Mouse (Mus musculus) limb, embryonic 11.5 days (tissue): ENCODE measurements around the gene Heatr4. TPM values are rescaled to one million over a fixed set of nuclear protein-coding genes. Genes with fewer than 3 reads are reported as not detected.

ENCODE experiments used
- ATAC-seq: fragments of 200-750 bp; cut with Nextera tagmentation; 2 replicates; pipeline ENCODE4 v1.8.0; 2017; ENCODE audit warnings: low read depth; ENCODE audit not compliant: insufficient number of reproducible peaks, low FRiP score, low TSS enrichment
- DNase-seq: peaks from one replicate; pipeline ENCODE4 v3.0.0-alpha.2; 2015; ENCODE audit warnings: low spot score
- H3K27ac ChIP-seq: fragments of 300-500 bp; sonication (generic); replicated peaks from 2 replicates; pipeline ENCODE4 v1.5.1; 2014; ENCODE audit warnings: low read depth, mild to moderate bottlenecking, low read length
- H3K27me3 ChIP-seq: fragments of 300-500 bp; sonication (generic); 2 replicates; pipeline ENCODE4 v1.6.1; 2014; ENCODE audit warnings: mild to moderate bottlenecking, low read length, mixed read lengths; ENCODE audit not compliant: control insufficient read depth, insufficient read depth
- H3K36me3 ChIP-seq: fragments of 300-500 bp; sonication (generic); 2 replicates; pipeline ENCODE4 v1.6.1; 2014; ENCODE audit warnings: mild to moderate bottlenecking, low read length, moderate library complexity, mixed read lengths; ENCODE audit not compliant: control insufficient read depth, insufficient read depth
- H3K4me1 ChIP-seq: fragments of 300-500 bp; sonication (generic); 2 replicates; pipeline ENCODE4 v1.6.1; 2014; ENCODE audit warnings: low read length, mixed read lengths; ENCODE audit not compliant: control insufficient read depth, insufficient read depth
- H3K4me2 ChIP-seq: fragments of 300-500 bp; sonication (generic); 2 replicates; pipeline ENCODE4 v1.6.1; 2014; ENCODE audit warnings: low read depth, mild to moderate bottlenecking, moderate library complexity; ENCODE audit not compliant: severe bottlenecking
- H3K4me3 ChIP-seq: fragments of 300-500 bp; sonication (generic); 2 replicates; pipeline ENCODE4 v1.5.1; 2014; ENCODE audit warnings: low read depth, low read length
- H3K9ac ChIP-seq: fragments of 300-500 bp; sonication (generic); 2 replicates; pipeline ENCODE4 v1.6.1; 2014; ENCODE audit warnings: mild to moderate bottlenecking, low read length
- H3K9me3 ChIP-seq: fragments of 300-500 bp; sonication (generic); 2 replicates; pipeline ENCODE4 v1.6.1; 2016; ENCODE audit warnings: low read length; ENCODE audit not compliant: control insufficient read depth
- WGBS: fragments of 180-500 bp; shearing (Covaris S2); extraction: QIAGEN DNeasy Blood & Tissue Kit; methylation state at CpG from one replicate; pipeline ENCODE4 v1.1.7; 2014; 5-methylcytosine and 5-hydroxymethylcytosine counted together
- polyA plus RNA-seq: library from polyadenylated mRNA; unstranded; fragments of >200 nt; fragmentation: Nextera tagmentation; extraction: Ambion mirVana; gene quantifications from 2 replicates; pipeline ENCODE4 v1.2.1, GENCODE M21; 2014

Heatr4 gene
- polyA plus RNA-seq, 1 experiment from 2014 or later, result not detected

- no peak overlapping the region for H3K4me2 ChIP-seq
- WGBS, result 91% methylated on average over 1 of the region's 1 CpGs
- no peak for ATAC-seq
Measured at GRCm38 (mm10) chr12:83923486-83923859, 61.2 kb downstream of the Heatr4 start.

GRCm38 (mm10) chr12:83922724-83923485 lies 61.7 kb downstream of the Heatr4 start:
- ATAC-seq, result no peak

More at GRCm38 (mm10) chr12:83923486-83923859, 61.2 kb downstream of the Heatr4 start:
- Histone ChIP-seq H3K27ac (no peak overlapping the region), H3K4me3 (no peak overlapping the region), H3K27me3 (no peaks in the 10 kb centered on the region), H3K36me3 (no peaks in the 10 kb centered on the region), H3K9ac (no peak overlapping the region), H3K4me1 (no peaks in the 10 kb centered on the region), H3K9me3 (no peaks in the 10 kb centered on the region)
- no peak for DNase-seq

GRCm38 (mm10) chr12:83921535-83922381 lies 62.9 kb downstream of the Heatr4 start, which contains the start of gene Numb:
TSS of gene Numb (minus strand) at chr12:83921934.
- no peaks in the 10 kb centered on the region for H3K27me3 ChIP-seq
- H3K4me2 ChIP-seq, result peak within 1 kb of the TSS; percentile 71
- DNase-seq (peak; percentile 99), ATAC-seq (peak; percentile 100)
- under 1% methylated on average over 50 of the region's 63 CpGs for WGBS
- no peaks in the 10 kb centered on the region for H3K9me3 ChIP-seq
- H3K4me1 ChIP-seq, result no peaks in the 10 kb centered on the region
- H3K27ac ChIP-seq, result peak within 1 kb of the TSS; percentile 71
- H3K4me3 ChIP-seq, result peak within 1 kb of the TSS; percentile 90
- no peaks in the 10 kb centered on the region for H3K36me3 ChIP-seq
- H3K9ac ChIP-seq, result peak within 1 kb of the TSS; percentile 76

More at GRCm38 (mm10) chr12:83922724-83923485, 61.7 kb downstream of the Heatr4 start:
- H3K4me3 ChIP-seq, result peak overlapping the region; percentile 46
- H3K4me1 ChIP-seq, result no peaks in the 10 kb centered on the region
- no peak overlapping the region for H3K27ac ChIP-seq
- WGBS, result 48% methylated on average over 8 of the region's 8 CpGs
- no peaks in the 10 kb centered on the region for H3K9me3 ChIP-seq
- H3K9ac ChIP-seq, result peak overlapping the region; percentile 66
- no peak for DNase-seq
- no peaks in the 10 kb centered on the region for H3K36me3 ChIP-seq
- H3K4me2 ChIP-seq, result peak overlapping the region; percentile 52
- H3K27me3 ChIP-seq, result no peaks in the 10 kb centered on the region

- ATAC-seq (no peak), DNase-seq (peak; percentile 61)
- Histone ChIP-seq H3K4me3 (peak overlapping the region; percentile 90), H3K9me3 (no peaks in the 10 kb centered on the region), H3K27me3 (no peaks in the 10 kb centered on the region), H3K4me1 (no peaks in the 10 kb centered on the region), H3K9ac (peak overlapping the region; percentile 76), H3K27ac (peak overlapping the region; percentile 71), H3K4me2 (peak overlapping the region; percentile 71), H3K36me3 (no peaks in the 10 kb centered on the region)
- 2% methylated on average over 31 of the region's 31 CpGs for WGBS
Measured at GRCm38 (mm10) chr12:83920721-83921441, 63.8 kb downstream of the Heatr4 start.

GRCm38 (mm10) chr12:83916884-83917283 lies 67.8 kb downstream of the Heatr4 start:
- Histone ChIP-seq H3K36me3 (no peaks in the 10 kb centered on the region), H3K4me1 (no peaks in the 10 kb centered on the region), H3K27me3 (no peaks in the 10 kb centered on the region), H3K9me3 (no peaks in the 10 kb centered on the region), H3K4me2 (no peak overlapping the region), H3K27ac (no peak overlapping the region), H3K4me3 (no peak overlapping the region), H3K9ac (no peak overlapping the region)
- 87% methylated on average over 9 of the region's 9 CpGs for WGBS
- DNase-seq (no peak), ATAC-seq (no peak)

- no peak for ATAC-seq
- 74% methylated on average over 1 of the region's 1 CpGs for WGBS
Measured at GRCm38 (mm10) chr12:83914797-83915196, 69.9 kb downstream of the Heatr4 start.

GRCm38 (mm10) chr12:83914202-83914740 lies 70.4 kb downstream of the Heatr4 start:
- WGBS, result 89% methylated on average over 4 of the region's 4 CpGs
- H3K4me3 ChIP-seq, result no peak overlapping the region
- no peaks in the 10 kb centered on the region for H3K36me3 ChIP-seq
- H3K9me3 ChIP-seq, result no peaks in the 10 kb centered on the region
- H3K9ac ChIP-seq, result no peak overlapping the region
- H3K4me2 ChIP-seq, result no peak overlapping the region
- no peak overlapping the region for H3K27ac ChIP-seq
- H3K27me3 ChIP-seq, result no peaks in the 10 kb centered on the region
- no peaks in the 10 kb centered on the region for H3K4me1 ChIP-seq
- ATAC-seq (no peak), DNase-seq (no peak)

More at GRCm38 (mm10) chr12:83914797-83915196, 69.9 kb downstream of the Heatr4 start:
- Histone ChIP-seq H3K27ac (no peak overlapping the region), H3K9ac (no peak overlapping the region), H3K4me1 (no peaks in the 10 kb centered on the region), H3K4me3 (no peak overlapping the region), H3K9me3 (no peaks in the 10 kb centered on the region), H3K36me3 (no peaks in the 10 kb centered on the region), H3K27me3 (no peaks in the 10 kb centered on the region), H3K4me2 (no peak overlapping the region)
- no peak for DNase-seq

- Histone ChIP-seq H3K36me3 (no peaks in the 10 kb centered on the region), H3K27me3 (no peaks in the 10 kb centered on the region), H3K9ac (no peak overlapping the region), H3K9me3 (no peaks in the 10 kb centered on the region), H3K4me1 (no peaks in the 10 kb centered on the region), H3K4me2 (no peak overlapping the region), H3K4me3 (no peak overlapping the region), H3K27ac (no peak overlapping the region)
- ATAC-seq, result no peak
- WGBS, result 83% methylated on average over 2 of the region's 2 CpGs
- DNase-seq, result no peak
Measured at GRCm38 (mm10) chr12:83910451-83910850, 74.2 kb downstream of the Heatr4 start.
